Mouse (Mus musculus) liver, adult 2 months (tissue): Measurements from ENCODE around the gene Prdm16.

Experiments
- CTCF ChIP-seq: fragments of 200-500 bp; IDR thresholded peaks from 2 replicates; pipeline ENCODE4 v1.5.1; 2011; ENCODE audit warnings: low read depth, low read length, control low read depth
- POLR2A ChIP-seq: fragments of 200-500 bp; IDR thresholded peaks from 2 replicates; pipeline ENCODE4 v1.6.1; 2011; ENCODE audit warnings: low read length, control low read depth; ENCODE audit not compliant: insufficient read depth; ENCODE audit errors: extremely low read depth

GRCm38 (mm10) chr4:154312143-154312812, 324.4 kb downstream of the Prdm16 start:
- no peak for TF ChIP-seq CTCF
- TF ChIP-seq POLR2A, result no peak
